Mouse (Mus musculus): ENCODE results near the gene Abca1.

The Abca1 gene

GRCm38 (mm10) chr4:53149644-53150043 lies 10.1 kb downstream of the Abca1 start:
- no peak for DNase-seq (ENCODE audit: low spot score)

- no peak for DNase-seq (ENCODE audit: low spot score)
These were observed 10.9 kb downstream of the Abca1 start for GRCm38 (mm10) chr4:53148817-53149216.

GRCm38 (mm10) chr4:53147454-53147853 lies 12.2 kb downstream of the Abca1 start:
- DNase-seq (ENCODE audit: low spot score), result no peak

GRCm38 (mm10) chr4:53147046-53147445 lies 12.6 kb downstream of the Abca1 start:
- DNase-seq (ENCODE audit: low spot score), result no peak

GRCm38 (mm10) chr4:53146227-53146949 lies 13.3 kb downstream of the Abca1 start:
- DNase-seq (ENCODE audit: low spot score), result no peak

- no peak for DNase-seq (ENCODE audit: low spot score)
These were observed 14.1 kb downstream of the Abca1 start for GRCm38 (mm10) chr4:53145434-53146168.

GRCm38 (mm10) chr4:53144571-53144970 lies 15.1 kb downstream of the Abca1 start:
- DNase-seq (ENCODE audit: low spot score), result no peak

- no peak for DNase-seq (ENCODE audit: low spot score)
These were observed 15.7 kb downstream of the Abca1 start for GRCm38 (mm10) chr4:53144021-53144420.

- no peak for DNase-seq (ENCODE audit: low spot score)
These were observed 19.0 kb downstream of the Abca1 start for GRCm38 (mm10) chr4:53140678-53141077.

GRCm38 (mm10) chr4:53139495-53139894 lies 20.2 kb downstream of the Abca1 start:
- DNase-seq (ENCODE audit: low spot score), result no peak

- no peak for DNase-seq (ENCODE audit: low spot score)
These were observed 20.7 kb downstream of the Abca1 start for GRCm38 (mm10) chr4:53138974-53139373.

GRCm38 (mm10) chr4:53137087-53137486 lies 22.6 kb downstream of the Abca1 start:
- no peak for DNase-seq (ENCODE audit: low spot score)

- no peak for DNase-seq (ENCODE audit: low spot score)
These were observed 24.9 kb downstream of the Abca1 start for GRCm38 (mm10) chr4:53134816-53135215.

- no peak for DNase-seq (ENCODE audit: low spot score)
These were observed 25.7 kb downstream of the Abca1 start for GRCm38 (mm10) chr4:53133995-53134394.

- DNase-seq (ENCODE audit: low spot score), result no peak
These were observed 28.2 kb downstream of the Abca1 start for GRCm38 (mm10) chr4:53131538-53131937.

- no peak for DNase-seq (ENCODE audit: low spot score)
These were observed 28.8 kb downstream of the Abca1 start for GRCm38 (mm10) chr4:53130622-53131517.

- no peak for DNase-seq (ENCODE audit: low spot score)
These were observed 29.9 kb downstream of the Abca1 start for GRCm38 (mm10) chr4:53129716-53130301.

- DNase-seq (ENCODE audit: low spot score), result no peak
These were observed 32.4 kb downstream of the Abca1 start for GRCm38 (mm10) chr4:53127266-53127665.

GRCm38 (mm10) chr4:53126794-53127193 lies 32.9 kb downstream of the Abca1 start:
- no peak for DNase-seq (ENCODE audit: low spot score)

GRCm38 (mm10) chr4:53124837-53125490 lies 34.7 kb downstream of the Abca1 start:
- DNase-seq (ENCODE audit: low spot score), result no peak

GRCm38 (mm10) chr4:53122310-53122709 lies 37.4 kb downstream of the Abca1 start:
- DNase-seq (ENCODE audit: low spot score), result no peak

Data from testis, postnatal 14 days (tissue).